Mouse (Mus musculus) left cerebral cortex, adult 2 months (tissue): ENCODE measurements around the gene 9530053A07Rik. TPM values are rescaled to one million over a fixed set of nuclear protein-coding genes. Genes with fewer than 3 reads are reported as not detected.

ENCODE experiments used
- DNase-seq, 2 experiments: peaks; one replicate each; pipeline ENCODE4 v3.0.0; 2021 to 2022; ENCODE audit warnings: low spot score in 2 of 2, mixed read lengths in 1 of 2; ENCODE audit errors: extremely low spot score in 1 of 2
- H3K27ac ChIP-seq: fragments of 200-600 bp; 2 replicates; pipeline ENCODE4 v1.8.1; 2022
- H3K4me3 ChIP-seq: fragments of 200-600 bp; 2 replicates; pipeline ENCODE4 v1.8.1; 2022
- CTCF ChIP-seq: fragments of 200-600 bp; IDR thresholded peaks from 2 replicates; pipeline ENCODE4 v1.8.1; 2022; ENCODE audit warnings: antibody characterized with exemption, mild to moderate bottlenecking, moderate library complexity
- intact Hi-C: fragments of 180-260 bp; cut with DNase I; formaldehyde crosslinking; loops from one replicate; pipeline ENCODE4 v1.15.1; 2025
- total RNA-seq, 2 experiments: library from RNA; stranded (reverse); gene quantifications; 2 replicates each; pipeline ENCODE4 v1.2.3; 2021

9530053A07Rik gene
- total RNA-seq, 2 experiments from 2014 or later, result 0.09 TPM; not detected in 1

DNA sequence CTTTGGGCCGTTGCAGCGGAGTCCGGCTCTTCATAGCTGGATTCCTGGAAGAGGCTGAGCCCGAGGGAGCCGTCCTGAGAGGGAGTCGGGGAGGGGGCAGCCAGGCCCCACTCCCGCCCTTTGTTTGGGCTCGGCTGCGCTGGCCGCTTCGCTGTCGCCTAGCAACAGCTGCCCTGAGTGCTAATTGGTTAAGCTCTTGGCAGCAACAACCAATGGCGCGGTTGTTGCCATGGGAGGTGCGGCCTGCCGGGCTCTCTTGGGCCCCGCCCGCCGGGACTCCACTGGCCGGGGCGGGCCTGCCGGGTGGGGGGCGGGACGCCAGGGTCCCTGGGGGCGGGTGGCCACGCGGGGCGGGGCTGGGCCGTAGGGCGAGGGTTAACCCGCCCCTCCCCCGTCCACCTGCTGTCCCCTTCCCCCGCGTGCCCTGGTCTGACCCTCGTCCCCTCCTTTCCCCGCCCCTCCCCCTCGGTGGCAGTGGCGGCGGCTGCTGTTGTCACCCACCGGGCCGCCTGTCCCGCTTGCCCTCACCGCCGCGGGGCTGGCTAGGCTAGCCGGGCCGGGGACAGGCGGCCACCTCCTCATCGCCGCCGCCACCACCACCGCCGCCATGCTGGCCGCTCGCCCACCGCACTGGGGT is 50.6 kb downstream of the 9530053A07Rik start:
- intact Hi-C loops, result loop anchor here (1.0 kb wide), 1 partner anchor 11 kb away; the partner anchor contains the start of gene Fbl
- DNase-seq, result peak; percentile 92 to 93
- peak overlapping the region; percentile 98 for H3K27ac ChIP-seq
- peak overlapping the region; percentile 100 for H3K4me3 ChIP-seq
- TF ChIP-seq CTCF, result no peak

DNA sequence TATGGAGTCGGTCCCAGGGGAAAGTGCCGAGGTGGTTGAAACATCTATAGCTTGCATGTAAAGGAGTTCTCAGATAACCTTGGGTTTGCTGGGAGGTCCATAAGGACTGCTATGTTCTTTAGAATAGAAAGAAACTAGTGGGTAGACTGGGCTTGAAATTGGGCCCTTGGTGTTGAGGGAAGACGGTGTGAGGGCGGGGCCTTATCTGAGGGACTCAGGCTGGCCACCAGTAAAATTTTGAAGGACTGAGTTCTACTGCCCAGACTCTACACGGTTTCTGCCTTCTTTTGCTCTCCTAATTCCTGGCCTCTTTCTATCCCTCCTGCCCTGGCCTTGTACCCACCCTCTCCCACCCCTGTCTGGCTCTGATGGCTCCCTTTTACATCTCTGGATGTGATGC is 51.6 kb downstream of the 9530053A07Rik start:
- intact Hi-C loops, result no loop called here
- Histone ChIP-seq H3K27ac (peak overlapping the region; percentile 53; the same call in 1 of the 2 replicates), H3K4me3 (peak overlapping the region; percentile 100)
- TF ChIP-seq CTCF, result no peak
- DNase-seq, result no peak

DNA sequence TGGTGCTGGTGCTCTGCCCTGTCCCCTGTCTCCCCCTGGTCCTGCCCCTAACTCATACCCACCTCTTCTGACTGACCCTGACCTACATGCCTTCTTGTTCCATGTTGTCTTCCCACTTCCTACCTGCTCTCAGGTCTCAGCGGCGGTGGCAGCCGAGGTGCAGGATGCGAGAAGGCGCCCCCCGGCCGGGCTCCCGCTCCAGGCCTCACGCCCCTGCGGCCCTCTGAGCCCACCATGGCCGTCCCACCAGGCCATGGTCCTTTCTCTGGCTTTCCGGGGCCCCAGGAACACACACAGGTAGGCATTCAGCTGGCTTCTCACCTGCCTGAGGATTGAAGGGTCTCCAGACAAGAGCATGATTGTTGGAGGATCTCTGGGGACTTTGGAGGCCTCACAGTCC is 52.1 kb downstream of the 9530053A07Rik start:
- no peak overlapping the region for H3K27ac ChIP-seq
- no peak for TF ChIP-seq CTCF
- no peak overlapping the region for H3K4me3 ChIP-seq
- no peak for DNase-seq
- intact Hi-C loops, result no loop called here

- H3K27ac ChIP-seq, result no peak overlapping the region
- no peak for TF ChIP-seq CTCF
- intact Hi-C loops, result no loop called here
Observed at GRCm38 (mm10) chr7:28182320-28182719, 53.1 kb downstream of the 9530053A07Rik start.

GRCm38 (mm10) chr7:28185884-28186283 is 56.6 kb downstream of the 9530053A07Rik start:
- Histone ChIP-seq H3K27ac (no peak overlapping the region), H3K4me3 (no peak overlapping the region)
- intact Hi-C loops, result no loop called here
- DNase-seq, result no peak
- no peak for TF ChIP-seq CTCF

More at GRCm38 (mm10) chr7:28182320-28182719, 53.1 kb downstream of the 9530053A07Rik start:
- H3K4me3 ChIP-seq, result no peak overlapping the region
- DNase-seq, result no peak

DNA sequence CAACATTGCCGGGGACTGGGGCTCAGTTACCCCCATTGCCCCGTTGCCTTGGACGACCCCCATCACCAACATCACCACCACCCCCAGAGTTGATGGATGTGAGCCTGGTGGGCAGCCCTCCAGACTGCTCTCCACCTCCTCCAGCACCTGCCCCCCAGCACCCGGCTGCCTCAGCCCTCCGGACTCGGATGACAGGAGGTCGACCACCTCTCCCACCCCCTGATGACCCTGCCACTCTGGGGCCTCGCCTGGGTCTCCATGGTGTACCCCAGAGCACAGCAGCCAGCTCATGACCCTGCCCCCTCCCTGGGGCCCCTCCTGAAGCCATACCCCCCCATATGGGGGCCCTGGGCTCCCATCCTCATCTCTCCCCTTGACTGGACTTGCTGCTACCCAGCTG is 57.4 kb downstream of the 9530053A07Rik start:
- no peak overlapping the region for H3K4me3 ChIP-seq
- intact Hi-C loops, result no loop called here
- DNase-seq, result no peak
- H3K27ac ChIP-seq, result no peak overlapping the region
- no peak for TF ChIP-seq CTCF

- Histone ChIP-seq H3K4me3 (no peak overlapping the region), H3K27ac (no peak overlapping the region)
- TF ChIP-seq CTCF, result no peak
- intact Hi-C loops, result no loop called here
- DNase-seq, result no peak
Observed at GRCm38 (mm10) chr7:28191489-28191888, 62.2 kb downstream of the 9530053A07Rik start.

DNA sequence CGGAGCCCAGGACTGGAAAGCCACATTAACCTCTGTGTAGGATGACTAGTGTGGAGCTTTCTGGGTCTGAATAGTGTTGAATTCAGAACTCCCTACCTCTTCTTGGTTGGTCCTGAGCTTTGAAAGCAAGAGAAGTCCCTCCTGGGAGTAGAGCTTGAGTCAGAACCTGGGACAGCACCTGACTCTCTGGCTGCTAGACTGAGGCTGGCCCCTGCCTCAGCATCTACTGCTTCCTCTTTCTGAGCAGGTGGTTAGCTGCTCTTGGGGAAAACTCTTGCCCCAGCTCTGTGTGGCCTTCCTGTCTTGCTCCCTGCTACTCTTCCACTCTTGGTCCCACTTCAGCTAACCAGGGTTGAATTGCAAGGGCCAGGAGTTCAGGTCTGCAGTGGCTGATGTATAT is 62.6 kb downstream of the 9530053A07Rik start:
- H3K4me3 ChIP-seq, result no peak overlapping the region
- intact Hi-C loops, result no loop called here
- no peak for DNase-seq
- no peak overlapping the region for H3K27ac ChIP-seq
- no peak for TF ChIP-seq CTCF

DNA sequence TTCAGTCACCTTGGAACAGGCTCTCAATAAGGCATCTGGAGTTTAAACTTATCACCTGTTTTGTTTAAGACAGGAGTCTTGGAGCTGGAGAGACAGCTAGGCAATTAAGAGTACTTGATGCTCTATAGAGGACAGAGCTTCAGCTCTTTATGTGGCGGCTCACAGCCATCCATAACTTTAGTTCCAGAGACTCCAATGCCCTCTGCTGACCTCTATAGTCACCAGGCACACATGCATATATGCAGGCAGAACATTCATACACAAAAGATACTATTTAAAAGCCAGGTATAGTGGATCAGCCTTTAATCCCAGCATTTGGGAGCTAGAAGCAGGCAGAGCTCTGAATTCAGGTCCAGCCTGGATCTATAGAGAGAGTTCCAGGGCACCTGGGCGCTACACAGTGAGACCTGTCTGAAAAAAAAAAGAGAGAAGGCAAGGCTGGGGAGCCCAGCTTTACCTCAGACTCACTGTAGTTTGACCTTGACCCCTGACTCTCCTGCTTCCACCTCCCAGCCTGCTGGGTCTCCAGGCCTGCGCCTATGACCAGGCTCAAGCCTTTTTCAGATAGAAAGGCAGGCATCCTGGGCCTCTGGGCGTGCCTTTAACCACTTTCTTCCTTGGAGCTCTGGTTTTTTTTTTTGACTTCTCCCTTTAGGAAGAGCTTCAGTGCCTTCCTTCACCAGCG is 66.3 kb downstream of the 9530053A07Rik start:
- Histone ChIP-seq H3K27ac (no peak overlapping the region), H3K4me3 (no peak overlapping the region)
- intact Hi-C loops, result no loop called here
- no peak for TF ChIP-seq CTCF
- no peak for DNase-seq

GRCm38 (mm10) chr7:28196528-28196927 is 67.3 kb downstream of the 9530053A07Rik start:
- H3K4me3 ChIP-seq, result no peak overlapping the region

DNA sequence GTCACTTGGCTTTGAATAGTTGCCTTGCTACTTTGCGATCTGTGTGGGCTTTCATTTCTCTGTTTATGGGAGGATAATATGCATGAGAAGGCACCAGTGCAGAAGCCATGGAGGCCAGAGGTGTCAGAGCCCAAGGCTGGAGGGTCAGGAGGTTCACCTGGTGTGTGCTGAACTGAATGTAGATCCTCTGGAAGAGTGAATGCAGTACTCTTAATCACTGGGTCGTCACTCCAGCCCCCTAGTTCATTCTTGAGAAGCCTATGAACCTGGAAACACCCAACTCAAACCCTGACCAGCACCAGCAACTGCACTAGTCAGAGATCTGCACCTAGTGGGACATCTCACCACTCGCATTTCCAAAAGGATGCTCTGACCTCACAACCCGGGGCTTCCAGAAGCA is 69.8 kb downstream of the 9530053A07Rik start:
- intact Hi-C loops, result no loop called here

More at GRCm38 (mm10) chr7:28196528-28196927, 67.3 kb downstream of the 9530053A07Rik start:
- intact Hi-C loops, result no loop called here
- no peak for TF ChIP-seq CTCF
- no peak overlapping the region for H3K27ac ChIP-seq
- no peak for DNase-seq

DNA sequence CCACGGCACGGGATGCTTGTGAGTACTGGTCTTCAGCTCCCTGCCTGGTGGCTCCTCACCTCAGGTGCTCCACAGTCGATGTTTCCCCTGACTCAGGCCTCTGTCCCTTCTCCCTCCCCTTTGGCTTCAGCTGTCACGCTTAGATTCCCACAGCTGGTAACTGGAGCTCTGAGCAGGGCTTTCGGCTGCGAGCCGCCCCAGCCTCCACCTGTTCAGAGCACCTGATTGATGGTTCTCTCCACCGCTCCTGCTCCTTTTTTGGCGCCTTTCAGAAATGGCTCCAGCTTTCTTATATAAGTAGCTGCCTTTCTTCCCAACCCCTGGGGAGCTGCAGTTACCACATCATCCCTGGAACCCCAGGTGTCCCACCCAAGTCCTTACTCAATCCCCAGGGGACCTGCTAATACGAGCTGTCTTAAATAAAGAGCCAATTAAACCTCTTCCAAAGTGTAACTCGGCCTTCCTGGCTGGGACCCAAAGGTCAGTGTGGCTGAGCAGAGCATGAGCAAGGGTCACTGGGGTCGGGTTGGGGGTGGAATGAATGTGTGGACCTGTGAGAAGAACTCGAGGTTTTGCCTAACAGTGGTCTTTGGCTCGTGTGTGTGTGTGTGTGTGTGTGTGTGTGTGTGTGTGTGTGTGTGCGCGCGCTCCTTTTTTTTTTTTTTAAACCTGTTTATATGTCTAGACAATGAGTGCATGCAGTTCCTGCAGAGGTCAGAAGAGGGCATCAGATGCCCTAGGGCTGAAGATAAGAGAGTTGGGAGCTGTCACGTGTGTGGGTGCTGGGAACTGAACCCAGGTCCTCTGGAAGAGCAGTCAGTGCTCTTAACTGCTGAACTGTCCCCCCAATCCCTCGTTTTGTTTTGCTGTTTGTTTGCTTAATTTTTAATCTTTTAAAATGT is 74.2 kb downstream of the 9530053A07Rik start:
- no peak for DNase-seq
- intact Hi-C loops, result no loop called here
- H3K27ac ChIP-seq, result no peak overlapping the region
- H3K4me3 ChIP-seq, result no peak overlapping the region
- TF ChIP-seq CTCF, result no peak

More for the DNA sequence above, 69.8 kb downstream of the 9530053A07Rik start:
- Histone ChIP-seq H3K4me3 (no peak overlapping the region), H3K27ac (no peak overlapping the region)
- no peak for TF ChIP-seq CTCF
- DNase-seq, result no peak
